Mouse (Mus musculus): ENCODE data around the gene Prr18. TPM values are rescaled to one million over a fixed set of nuclear protein-coding genes. Genes with fewer than 3 reads are reported as not detected.

Prr18 gene
- polyA plus RNA-seq, 2 experiments = 0.28 to 1.0 TPM

GRCm38 (mm10) chr17:8348941-8349340 is 11.7 kb downstream of the Prr18 start:
- no peak overlapping the region for H3K4me2 ChIP-seq (replicated peaks; ENCODE audit: low read depth, low read length, severe bottlenecking)
- no peaks in the 10 kb centered on the region for H3K27me3 ChIP-seq (ENCODE audit: control insufficient read depth, insufficient read depth, low read length)
- 78% methylated on average over 4 of the region's 4 CpGs for WGBS
- no peak overlapping the region for H3K9ac ChIP-seq (ENCODE audit: low read depth, low read length, severe bottlenecking)
- no peaks in the 10 kb centered on the region for H3K4me1 ChIP-seq (ENCODE audit: control insufficient read depth, insufficient read depth, low read length)
- H3K36me3 ChIP-seq (ENCODE audit: control insufficient read depth, insufficient read depth, low read length) = no peaks in the 10 kb centered on the region
- ATAC-seq (ENCODE audit: low FRiP score, low read depth) (no peak), DNase-seq (ENCODE audit: low spot score) (no peak)
- H3K9me3 ChIP-seq (ENCODE audit: control insufficient read depth, low read length) = no peaks in the 10 kb centered on the region
- H3K4me3 ChIP-seq (replicated peaks; ENCODE audit: low read length) = no peak overlapping the region
- no peak overlapping the region for H3K27ac ChIP-seq (replicated peaks; ENCODE audit: low read depth, low read length)
- TF ChIP-seq POLR2A (IDR thresholded peaks at IDR 0.05; ENCODE audit: borderline replicate concordance, extremely low read depth, insufficient read depth, insufficient read length) = no peak

- WGBS = 83% methylated on average over 7 of the region's 7 CpGs
Measured at GRCm38 (mm10) chr17:8351088-8351487, 13.8 kb downstream of the Prr18 start.

GRCm38 (mm10) chr17:8355692-8356091 is 18.4 kb downstream of the Prr18 start, which contains the start of gene T2:
Gene T2 (plus strand): TSS chr17:8355992.
- DNase-seq (ENCODE audit: low spot score) (no peak), ATAC-seq (ENCODE audit: low FRiP score, low read depth) (no peak)
- Histone ChIP-seq H3K27me3 (ENCODE audit: control insufficient read depth, insufficient read depth, low read length) (no peaks in the 10 kb centered on the region), H3K4me2 (replicated peaks; ENCODE audit: low read depth, low read length, severe bottlenecking) (no peak within 1 kb of the TSS), H3K36me3 (ENCODE audit: control insufficient read depth, insufficient read depth, low read length) (no peaks in the 10 kb centered on the region), H3K4me3 (replicated peaks; ENCODE audit: low read length) (no peak within 1 kb of the TSS), H3K4me1 (ENCODE audit: control insufficient read depth, insufficient read depth, low read length) (no peaks in the 10 kb centered on the region), H3K9ac (ENCODE audit: low read depth, low read length, severe bottlenecking) (no peak within 1 kb of the TSS), H3K9me3 (ENCODE audit: control insufficient read depth, low read length) (no peaks in the 10 kb centered on the region), H3K27ac (replicated peaks; ENCODE audit: low read depth, low read length) (no peak within 1 kb of the TSS)
- WGBS = 86% methylated on average over 6 of the region's 6 CpGs
- TF ChIP-seq POLR2A (IDR thresholded peaks at IDR 0.05; ENCODE audit: borderline replicate concordance, extremely low read depth, insufficient read depth, insufficient read length) = no peak

More at GRCm38 (mm10) chr17:8351088-8351487, 13.8 kb downstream of the Prr18 start:
- TF ChIP-seq POLR2A (IDR thresholded peaks at IDR 0.05; ENCODE audit: borderline replicate concordance, extremely low read depth, insufficient read depth, insufficient read length) = no peak
- Histone ChIP-seq H3K36me3 (ENCODE audit: control insufficient read depth, insufficient read depth, low read length) (no peaks in the 10 kb centered on the region), H3K4me2 (replicated peaks; ENCODE audit: low read depth, low read length, severe bottlenecking) (no peak overlapping the region), H3K9ac (ENCODE audit: low read depth, low read length, severe bottlenecking) (no peak overlapping the region), H3K4me1 (ENCODE audit: control insufficient read depth, insufficient read depth, low read length) (no peaks in the 10 kb centered on the region), H3K27me3 (ENCODE audit: control insufficient read depth, insufficient read depth, low read length) (no peaks in the 10 kb centered on the region), H3K27ac (replicated peaks; ENCODE audit: low read depth, low read length) (no peak overlapping the region), H3K9me3 (ENCODE audit: control insufficient read depth, low read length) (no peaks in the 10 kb centered on the region), H3K4me3 (replicated peaks; ENCODE audit: low read length) (no peak overlapping the region)
- DNase-seq (ENCODE audit: low spot score) (no peak), ATAC-seq (ENCODE audit: low FRiP score, low read depth) (no peak)

GRCm38 (mm10) chr17:8357498-8357897 is 20.2 kb downstream of the Prr18 start:
- Histone ChIP-seq H3K9me3 (ENCODE audit: control insufficient read depth, low read length) (no peaks in the 10 kb centered on the region), H3K36me3 (ENCODE audit: control insufficient read depth, insufficient read depth, low read length) (no peaks in the 10 kb centered on the region), H3K9ac (ENCODE audit: low read depth, low read length, severe bottlenecking) (no peak overlapping the region), H3K27me3 (ENCODE audit: control insufficient read depth, insufficient read depth, low read length) (no peaks in the 10 kb centered on the region), H3K4me3 (replicated peaks; ENCODE audit: low read length) (no peak overlapping the region), H3K4me2 (replicated peaks; ENCODE audit: low read depth, low read length, severe bottlenecking) (no peak overlapping the region), H3K4me1 (ENCODE audit: control insufficient read depth, insufficient read depth, low read length) (peaks cover 9% of the 10 kb centered on the region), H3K27ac (replicated peaks; ENCODE audit: low read depth, low read length) (no peak overlapping the region)
- no peak for TF ChIP-seq POLR2A (IDR thresholded peaks at IDR 0.05; ENCODE audit: borderline replicate concordance, extremely low read depth, insufficient read depth, insufficient read length)
- 79% methylated on average over 6 of the region's 6 CpGs for WGBS
- ATAC-seq (ENCODE audit: low FRiP score, low read depth) = no peak
- no peak for DNase-seq (ENCODE audit: low spot score)

GRCm38 (mm10) chr17:8360876-8361275 is 23.6 kb downstream of the Prr18 start:
- Histone ChIP-seq H3K9ac (ENCODE audit: low read depth, low read length, severe bottlenecking) (no peak overlapping the region), H3K9me3 (ENCODE audit: control insufficient read depth, low read length) (no peaks in the 10 kb centered on the region), H3K4me3 (replicated peaks; ENCODE audit: low read length) (no peak overlapping the region), H3K4me2 (replicated peaks; ENCODE audit: low read depth, low read length, severe bottlenecking) (no peak overlapping the region), H3K27me3 (ENCODE audit: control insufficient read depth, insufficient read depth, low read length) (no peaks in the 10 kb centered on the region), H3K4me1 (ENCODE audit: control insufficient read depth, insufficient read depth, low read length) (peaks cover 9% of the 10 kb centered on the region), H3K36me3 (ENCODE audit: control insufficient read depth, insufficient read depth, low read length) (no peaks in the 10 kb centered on the region), H3K27ac (replicated peaks; ENCODE audit: low read depth, low read length) (no peak overlapping the region)
- DNase-seq (ENCODE audit: low spot score) (no peak), ATAC-seq (ENCODE audit: low FRiP score, low read depth) (no peak)
- WGBS = 86% methylated on average over 5 of the region's 5 CpGs
- TF ChIP-seq POLR2A (IDR thresholded peaks at IDR 0.05; ENCODE audit: borderline replicate concordance, extremely low read depth, insufficient read depth, insufficient read length) = no peak
